Mouse (Mus musculus): Measurements from ENCODE around the gene Grin3a.

The Grin3a gene

DNA sequence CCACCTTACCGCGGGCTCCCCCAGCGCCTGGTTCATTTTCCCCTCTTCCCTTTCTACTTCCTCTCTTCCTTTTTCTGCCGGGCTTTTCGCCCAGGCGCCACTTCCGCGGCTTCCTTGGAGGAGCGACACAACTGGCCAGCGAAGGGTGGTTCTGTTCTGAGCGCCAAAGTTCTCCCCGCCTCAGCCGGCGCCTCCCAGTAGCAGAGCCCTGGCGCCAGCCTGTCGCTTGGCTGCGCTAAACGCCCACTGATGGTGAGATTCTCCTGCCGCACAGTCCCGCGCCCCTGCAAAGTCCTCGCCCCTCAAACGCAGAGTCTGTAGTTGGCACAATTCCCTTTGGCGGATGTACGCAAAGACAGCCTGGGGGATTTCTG is at the start of gene Grin3a:
Gene Grin3a (minus strand): TSS at position 133 of the 374 bp plus-strand sequence.
- CTCF ChIA-PET, result no interaction called here

- CTCF ChIA-PET, result no interaction called here
Measured at GRCm38 (mm10) chr4:49891835-49892301, 46.3 kb upstream of the Grin3a start.

DNA sequence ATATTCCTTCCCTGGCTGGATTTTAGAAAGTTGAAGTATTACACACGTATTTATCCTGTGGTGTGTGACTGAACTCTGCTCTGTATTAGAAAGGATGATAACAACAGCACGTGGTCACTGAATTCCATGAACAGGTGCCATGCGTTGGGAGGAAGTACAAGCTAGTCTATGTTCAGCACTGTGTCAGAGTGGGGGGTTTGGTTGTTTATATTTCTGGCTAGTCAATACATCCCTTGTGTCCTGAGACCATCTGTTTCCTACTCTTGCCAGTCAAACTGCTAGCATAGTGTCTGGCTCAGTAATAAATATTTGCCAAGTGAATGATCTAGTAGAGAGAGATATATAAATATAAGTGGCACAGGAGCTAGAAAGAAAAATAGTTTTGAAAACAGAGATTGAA is 31.5 kb upstream of the Grin3a start:
- CTCF ChIA-PET, result no interaction called here

- CTCF ChIA-PET, result no interaction called here
Measured at GRCm38 (mm10) chr4:49860611-49861010, 15.1 kb upstream of the Grin3a start.

GRCm38 (mm10) chr4:49844828-49845611 is 524 bp downstream of the Grin3a start:
- CTCF ChIA-PET, result no interaction called here

DNA sequence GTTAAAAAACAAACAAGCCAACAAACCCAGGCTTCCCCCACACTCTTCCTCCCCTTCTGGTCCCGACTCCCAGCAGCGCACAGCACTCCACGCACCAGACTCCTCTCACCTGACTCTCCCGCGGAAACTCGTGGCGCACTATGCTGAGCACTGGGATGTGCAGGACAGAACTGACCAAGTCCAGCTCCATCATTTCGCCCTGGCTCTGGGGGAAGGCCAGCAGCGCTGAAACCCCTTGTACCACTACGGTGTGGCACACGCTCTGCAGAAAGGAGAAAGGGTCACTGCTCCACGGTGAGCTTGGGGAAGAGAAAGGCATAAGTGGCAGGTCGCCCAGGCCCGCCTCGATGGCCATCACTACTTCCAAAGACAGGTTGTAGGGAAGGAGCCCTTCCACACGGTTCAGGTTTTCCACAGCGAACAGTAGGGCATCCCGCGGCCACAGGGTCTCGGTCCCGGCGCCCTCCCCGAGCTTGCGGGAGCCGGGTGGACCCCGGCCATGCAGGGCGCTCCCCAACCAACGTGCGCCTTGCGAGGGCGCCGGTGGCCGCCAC is 1.2 kb downstream of the Grin3a start:
- CTCF ChIA-PET, result no interaction called here

DNA sequence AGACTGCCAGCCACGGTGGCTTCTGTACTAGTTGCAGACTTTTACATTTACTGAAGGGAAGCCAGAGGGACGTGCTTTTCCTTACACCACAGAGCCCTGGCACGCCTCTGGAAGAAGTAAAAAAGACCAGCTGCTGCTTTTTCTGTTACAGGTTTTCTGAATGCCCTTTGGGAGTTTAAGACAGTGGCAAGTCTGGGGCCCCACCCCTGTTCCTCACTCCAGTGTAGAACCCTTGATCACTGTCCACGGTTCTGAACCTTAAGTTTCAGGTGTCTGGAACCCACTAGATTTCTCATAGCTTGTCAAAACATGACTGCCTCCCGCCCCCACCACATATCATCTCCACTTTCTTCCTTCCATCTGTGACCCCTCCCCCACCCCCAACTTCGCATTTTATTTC is 1.8 kb downstream of the Grin3a start:
- CTCF ChIA-PET, result no interaction called here

- CTCF ChIA-PET, result no interaction called here
Measured at GRCm38 (mm10) chr4:49832035-49832434, 13.5 kb downstream of the Grin3a start.

DNA sequence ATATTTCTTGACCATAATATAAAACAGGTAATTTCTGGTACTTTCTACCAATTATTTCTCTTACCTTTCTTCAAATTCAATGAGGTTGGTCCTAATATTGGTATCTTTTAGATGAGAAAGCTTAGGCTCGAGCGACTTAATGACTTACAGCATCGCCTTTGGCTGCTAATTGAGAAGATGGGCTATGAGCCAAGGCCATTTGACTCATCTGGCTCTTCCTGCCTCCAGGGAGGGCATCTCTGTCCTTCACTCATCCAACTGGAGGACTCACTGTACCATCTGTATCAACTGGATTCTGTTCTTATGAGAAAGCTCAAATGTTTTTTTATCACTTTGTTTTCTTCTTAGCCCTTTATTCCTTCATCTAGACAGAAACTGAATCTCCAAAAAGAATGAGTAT is 31.7 kb downstream of the Grin3a start:
- CTCF ChIA-PET, result no interaction called here

DNA sequence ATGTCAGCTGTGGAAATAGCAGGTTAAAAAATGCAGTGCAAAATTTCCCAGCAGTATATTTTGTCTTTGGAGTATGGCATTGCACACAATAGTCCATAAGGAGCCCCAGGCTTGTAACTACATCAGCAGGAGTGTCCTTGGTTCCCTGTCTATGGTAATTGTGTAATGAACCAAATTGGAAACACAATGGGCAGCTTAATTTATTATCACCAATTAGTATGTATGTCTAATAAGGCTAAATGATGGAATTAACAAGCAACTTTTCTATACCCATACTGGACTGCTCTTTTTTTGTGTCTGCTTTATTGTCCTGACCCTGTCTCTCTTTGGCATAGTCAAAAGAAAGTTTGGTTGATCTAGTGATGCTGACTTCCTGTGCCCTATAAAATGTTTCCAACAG is 38.8 kb downstream of the Grin3a start:
- CTCF ChIA-PET, result no interaction called here

GRCm38 (mm10) chr4:49799338-49799737 is 46.2 kb downstream of the Grin3a start:
- CTCF ChIA-PET, result no interaction called here

GRCm38 (mm10) chr4:49788971-49789370 is 56.6 kb downstream of the Grin3a start:
- CTCF ChIA-PET, result no interaction called here

- CTCF ChIA-PET, result no interaction called here
Measured at GRCm38 (mm10) chr4:49742847-49743246, 102.7 kb downstream of the Grin3a start.

DNA sequence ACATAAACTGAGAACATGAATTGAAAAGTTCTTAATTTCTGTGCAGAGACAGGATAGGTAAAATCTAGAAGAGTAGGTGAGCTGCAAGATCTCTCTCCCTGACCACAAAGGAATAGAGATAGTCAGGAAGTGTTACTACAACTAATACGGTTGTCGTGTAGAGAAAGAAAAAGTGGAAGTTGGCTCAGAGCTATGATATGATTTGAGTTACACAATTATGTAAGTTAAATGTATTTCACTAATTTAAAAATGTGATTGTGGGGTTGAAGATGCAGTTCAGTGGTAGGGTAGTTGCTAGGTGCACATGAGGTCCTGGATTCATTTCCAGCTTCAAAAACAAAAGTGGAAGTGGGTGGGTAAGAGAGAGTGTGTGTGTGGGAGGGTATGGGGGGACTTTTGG is 103.6 kb downstream of the Grin3a start:
- CTCF ChIA-PET, result interaction anchor here (0.6 kb wide), 1 partner anchor 172 kb away, joined by 3 read pairs; no protein-coding TSS in a partner anchor

DNA sequence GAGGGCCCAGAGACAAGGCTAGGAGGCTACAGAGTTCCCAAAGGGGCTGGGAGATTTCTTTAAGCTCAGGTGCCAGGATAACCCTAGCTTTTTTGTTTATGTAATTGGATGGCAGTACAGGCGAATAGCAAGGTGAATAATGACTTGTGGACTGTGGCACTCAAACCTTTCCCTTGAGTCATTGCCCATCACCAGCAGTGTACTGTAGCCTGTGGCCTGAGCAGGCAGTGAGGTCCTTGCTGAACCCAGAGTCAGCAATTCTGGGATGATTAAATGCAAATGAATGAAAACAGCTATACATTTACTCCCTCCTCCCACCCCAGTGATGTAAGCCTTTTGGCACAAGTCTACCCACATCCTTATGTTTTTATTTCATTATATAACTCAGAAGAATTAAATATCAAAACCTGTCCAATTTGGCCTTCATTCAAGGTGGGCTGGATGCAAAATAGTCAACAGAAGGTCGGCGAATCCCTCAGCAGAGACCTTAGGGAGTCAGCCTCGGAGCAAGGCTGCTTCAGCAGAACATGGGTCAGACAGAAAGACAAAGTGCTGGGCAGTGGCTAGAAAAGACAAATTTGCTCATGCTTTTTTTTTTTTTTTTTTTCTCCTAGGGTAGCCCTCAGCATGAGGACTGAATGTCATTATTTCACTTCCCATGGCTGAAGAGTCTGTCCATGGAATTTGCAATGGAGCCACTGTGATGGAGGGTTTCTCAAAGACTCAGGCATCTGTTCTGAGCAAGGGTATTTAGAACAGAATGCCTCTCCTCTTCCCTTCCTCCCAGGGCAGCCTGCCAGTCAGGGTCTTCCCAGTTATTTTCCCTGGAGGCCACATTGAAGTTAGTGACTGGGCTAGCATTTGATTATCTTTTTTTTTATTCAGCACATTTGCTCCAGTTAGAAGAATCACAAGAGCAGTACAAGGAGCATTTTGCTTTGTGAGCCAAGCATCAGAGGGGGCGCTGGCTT is 104.5 kb downstream of the Grin3a start:
- CTCF ChIA-PET, result interaction anchor here (0.6 kb wide), 1 partner anchor 172 kb away, joined by 3 read pairs; no protein-coding TSS in a partner anchor

DNA sequence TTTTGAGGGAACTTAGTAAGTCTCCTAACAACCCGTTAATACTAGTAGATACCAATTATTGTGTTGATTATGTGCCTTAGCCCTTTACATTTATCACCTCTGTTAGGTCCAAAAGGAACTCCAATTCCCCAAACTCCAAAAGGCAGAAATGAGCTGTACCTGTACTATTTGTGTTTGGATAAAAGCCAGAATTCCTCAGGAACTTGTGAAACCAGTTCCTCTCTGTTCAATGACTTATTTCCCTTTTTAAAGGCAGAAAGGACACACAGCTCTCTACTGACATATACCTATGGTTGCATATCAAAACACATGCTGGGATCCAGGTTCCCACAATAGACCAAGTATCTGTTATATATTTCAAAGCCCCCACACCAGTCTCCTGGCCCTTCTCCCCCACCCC is 106.0 kb downstream of the Grin3a start:
- CTCF ChIA-PET, result no interaction called here

DNA sequence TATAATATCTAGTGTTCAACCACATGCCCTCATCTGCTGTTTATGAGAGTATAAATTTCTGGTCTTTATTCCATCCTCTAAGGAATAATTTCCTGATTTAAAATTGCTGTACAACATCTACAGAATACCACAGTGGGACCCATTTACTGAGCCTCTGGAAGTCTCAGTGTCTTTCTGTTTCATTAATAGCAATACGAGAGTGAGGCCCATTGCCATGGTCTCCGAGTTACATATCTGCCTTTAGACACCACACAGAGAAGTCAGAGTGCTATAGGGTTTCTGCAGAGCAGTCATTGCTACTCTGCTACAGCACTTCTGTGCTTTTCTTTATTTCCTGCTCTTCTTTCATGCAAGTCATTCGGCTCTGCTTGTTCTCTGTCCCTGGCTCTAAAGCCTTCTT is 116.2 kb downstream of the Grin3a start:
- CTCF ChIA-PET, result no interaction called here

DNA sequence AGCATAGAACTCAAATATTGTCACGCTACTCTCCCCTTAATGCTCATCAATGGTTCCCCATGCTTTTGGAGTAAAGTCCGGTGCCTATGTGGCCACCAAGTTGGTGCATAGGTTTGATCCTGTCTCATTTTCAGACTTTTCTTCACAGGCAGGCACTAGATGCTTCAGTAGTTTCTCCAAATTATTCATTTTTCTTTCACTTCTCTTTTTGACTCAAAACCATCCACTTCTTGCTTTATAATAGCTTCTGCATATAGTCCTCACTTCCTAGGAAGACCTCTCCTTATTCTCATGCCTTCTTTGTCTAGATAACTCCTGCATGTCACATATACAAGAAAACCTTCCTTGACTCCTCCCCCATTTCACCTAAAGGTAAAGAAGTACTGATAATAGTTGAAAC is 121.6 kb downstream of the Grin3a start:
- CTCF ChIA-PET, result no interaction called here

DNA sequence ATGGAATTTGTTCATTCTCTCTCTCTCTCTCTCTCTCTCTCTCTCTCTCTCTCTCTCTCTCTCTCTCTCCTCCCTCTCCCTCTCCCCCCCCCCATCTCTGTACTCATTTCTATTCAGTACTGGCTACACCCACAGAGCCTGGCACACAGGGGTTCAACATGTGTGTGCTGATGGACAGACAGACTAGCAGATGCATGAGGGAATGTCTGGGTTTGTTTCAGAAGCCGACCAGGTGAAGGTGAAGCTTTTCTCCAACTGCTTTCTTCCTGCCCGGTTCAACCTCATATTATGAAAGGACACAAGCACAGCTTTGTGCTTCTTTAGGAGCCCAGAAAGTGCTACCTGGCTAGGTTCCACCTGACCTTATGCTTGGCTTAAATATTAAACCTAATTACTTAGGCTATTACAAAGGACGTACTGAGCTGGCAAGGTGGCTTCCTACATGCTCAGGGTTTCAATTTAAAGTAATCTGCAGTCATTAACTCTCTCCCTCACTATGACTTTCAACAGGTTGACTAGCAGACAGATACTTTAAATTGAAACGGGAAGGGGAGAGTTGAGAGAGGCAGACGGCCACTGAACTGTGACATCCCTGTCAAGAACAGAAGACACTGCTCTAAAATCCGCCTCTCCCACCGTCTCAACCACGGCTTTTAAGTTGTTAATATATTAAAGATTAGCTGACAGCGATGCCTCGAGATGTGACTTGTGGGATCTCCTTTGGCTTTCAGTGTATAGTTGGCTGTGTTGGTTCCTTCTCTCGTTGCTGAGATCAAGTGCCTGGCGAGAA is 153.9 kb downstream of the Grin3a start:
- CTCF ChIA-PET, result no interaction called here

GRCm38 (mm10) chr4:49688594-49689288 is 156.8 kb downstream of the Grin3a start:
- CTCF ChIA-PET, result interaction anchor here (0.6 to 0.7 kb wide), 2 partner anchors 388 to 463 kb away, joined by 3 to 5 read pairs; no protein-coding TSS in a partner anchor

DNA sequence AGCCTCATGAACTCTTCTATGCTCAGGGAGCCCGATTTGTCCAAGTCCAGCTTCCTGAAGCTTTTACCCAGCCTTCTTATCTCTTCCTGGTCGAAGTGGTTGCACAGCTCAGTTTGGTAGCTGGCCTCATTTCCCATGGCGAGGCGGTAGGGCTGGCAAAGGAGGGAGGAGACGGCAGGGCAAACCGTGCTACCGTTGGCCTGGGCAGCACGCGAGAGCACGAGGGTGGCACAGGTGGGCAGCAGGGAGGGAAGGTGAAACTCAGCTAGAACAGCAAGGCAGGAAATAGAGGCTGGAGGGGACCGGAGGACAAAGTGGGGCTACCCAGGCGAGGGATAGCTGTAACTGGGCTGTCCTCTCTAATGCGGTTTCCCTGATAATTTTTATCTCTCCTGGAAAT is 163.7 kb downstream of the Grin3a start, which contains the start of gene Ppp3r2:
Gene Ppp3r2 (minus strand): TSS at position 213 of the 400 bp plus-strand sequence.
- CTCF ChIA-PET, result no interaction called here
